ENCODE assay signal across 8 mouse cellular contexts in genomic region chr19:60883129-60883528, GRCm38 (mm10). TPM values are rescaled to one million over a fixed set of nuclear protein-coding genes. Genes with fewer than 3 reads are reported as not detected.
A peak's percentile ranks its signal among the peaks of the same experiment; 100 is the strongest.
DNase-seq lines count a peak whose midpoint lies in the region; ATAC-seq lines count a peak whose summit lies in the region.

No protein-coding gene starts in this region.

- H3K4me1 ChIP-seq in intestine, embryonic 16.5 days (ENCODE audit: control insufficient read depth, insufficient read depth, low read length): no peaks in the 10 kb centered on the region
- H3K4me1 ChIP-seq in lung, embryonic 16.5 days (replicated peaks; ENCODE audit: control insufficient read depth, insufficient read depth, low read length): no peaks in the 10 kb centered on the region

- H3K27me3 ChIP-seq in intestine, embryonic 16.5 days (replicated peaks; ENCODE audit: control insufficient read depth, insufficient read depth, low read length): no peaks in the 10 kb centered on the region
- no peaks in the 10 kb centered on the region for H3K27me3 ChIP-seq in lung, embryonic 16.5 days (ENCODE audit: control insufficient read depth, insufficient read depth, low read depth, low read length)

- ATAC-seq in frontal cortex, adult (ENCODE audit: low TSS enrichment): peak; percentile 97
- ATAC-seq in intestine, embryonic 16.5 days: peak; percentile 62; the same call in 1 of the 2 replicates
- ATAC-seq in lung, embryonic 16.5 days (ENCODE audit: low read depth): peak; percentile 66; the same call in 1 of the 2 replicates

- WGBS in intestine, embryonic 16.5 days: 5% methylated on average over 3 of the region's 3 CpGs
- 9% methylated on average over 3 of the region's 3 CpGs for WGBS in lung, embryonic 16.5 days

- H3K36me3 ChIP-seq in intestine, embryonic 16.5 days (ENCODE audit: control insufficient read depth, insufficient read depth, low read length): no peaks in the 10 kb centered on the region
- H3K36me3 ChIP-seq in lung, embryonic 16.5 days (ENCODE audit: control insufficient read depth, insufficient read depth, low read length): no peaks in the 10 kb centered on the region

- H3K9me3 ChIP-seq in intestine, embryonic 16.5 days (ENCODE audit: control insufficient read depth, low read length): no peaks in the 10 kb centered on the region
- H3K9me3 ChIP-seq in lung, embryonic 16.5 days (ENCODE audit: control insufficient read depth, low read length): no peaks in the 10 kb centered on the region

- H3K4me2 ChIP-seq in intestine, embryonic 16.5 days (ENCODE audit: low read depth, low read length): no peak overlapping the region
- H3K4me2 ChIP-seq in lung, embryonic 16.5 days (ENCODE audit: low read depth, low read length): no peak overlapping the region

- DNase-seq in frontal cortex, postnatal 14 days (ENCODE audit: low spot score in 2 of 2): no peak
- DNase-seq in 3T3-L1 (ENCODE audit: low read depth, low spot score): peak; percentile 80
- peak; percentile 61 for DNase-seq in ZHBTc4 (ENCODE audit: low read depth, low spot score)
- DNase-seq in c-Kit-positive CD71-positive TER-119-positive erythroid progenitor cells, embryonic 14.5 days (ENCODE audit: low spot score): no peak
- DNase-seq in spleen, adult 12 weeks (ENCODE audit: low spot score): no peak

- H3K4me3 ChIP-seq in intestine, embryonic 16.5 days (ENCODE audit: low read length): no peak overlapping the region
- no peak overlapping the region for H3K4me3 ChIP-seq in lung, embryonic 16.5 days (ENCODE audit: low read length)

- no peak overlapping the region for H3K9ac ChIP-seq in intestine, embryonic 16.5 days (ENCODE audit: low read depth, low read length)
- H3K9ac ChIP-seq in lung, embryonic 16.5 days (ENCODE audit: low read length): no peak overlapping the region

- no peak overlapping the region for H3K27ac ChIP-seq in intestine, embryonic 16.5 days (ENCODE audit: low read length)
- H3K27ac ChIP-seq in lung, embryonic 16.5 days (ENCODE audit: low read length): no peak overlapping the region

RNA-seq across cellular contexts. Expression of gene Grk5, which starts 6.4 kb away (rescaled TPM):
- 1.3 and 1.4 TPM in 2 replicates for polyA plus RNA-seq in intestine, embryonic 16.5 days (2015; fragmentation: Nextera tagmentation; extraction: Ambion mirVana)
- 3.5 and 4.9 TPM in 2 replicates for polyA plus RNA-seq in lung, embryonic 16.5 days (2015; fragmentation: Nextera tagmentation; extraction: Ambion mirVana)

RNA-seq across cellular contexts. Expression of gene Prdx3, which starts 8.8 kb away (rescaled TPM):
- polyA plus RNA-seq in intestine, embryonic 16.5 days (2015; fragmentation: Nextera tagmentation; extraction: Ambion mirVana): 161 and 179 TPM in 2 replicates
- 111 and 120 TPM in 2 replicates for polyA plus RNA-seq in lung, embryonic 16.5 days (2015; fragmentation: Nextera tagmentation; extraction: Ambion mirVana)

RNA-seq across cellular contexts. Expression of gene Sfxn4, which starts 21.9 kb away (rescaled TPM):
- polyA plus RNA-seq in intestine, embryonic 16.5 days (2015; fragmentation: Nextera tagmentation; extraction: Ambion mirVana): 3.7 and 4.2 TPM in 2 replicates
- 6.0 and 7.3 TPM in 2 replicates for polyA plus RNA-seq in lung, embryonic 16.5 days (2015; fragmentation: Nextera tagmentation; extraction: Ambion mirVana)

Comparison
In these comparisons a context has a peak if more than half of its experiments do, and no peak if none do; other contexts are left out.
1. DNase-seq: peak in 3T3-L1 (single experiment) and ZHBTc4 (single experiment); none in frontal cortex, postnatal 14 days (0 of 2), c-Kit-positive CD71-positive TER-119-positive erythroid progenitor cells, embryonic 14.5 days (single experiment) and spleen, adult 12 weeks (single experiment).
2. Peak in every context shown above with its lines, with median percentiles within 50 percentile points of each other: ATAC-seq.